Mouse (Mus musculus) neutrophil, adult 5-6 weeks (primary cell): ENCODE measurements around the gene Ndufs7. TPM values are rescaled to one million over a fixed set of nuclear protein-coding genes. Genes with fewer than 3 reads are reported as not detected.

ENCODE experiments used
- ATAC-seq: fragments of 151-379, 151-347 bp; 2 replicates; pipeline ENCODE4 v1.8.0; 2017; ENCODE audit warnings: mild to moderate bottlenecking, moderate TSS enrichment; ENCODE audit not compliant: insufficient number of reproducible peaks, poor library complexity, low FRiP score, severe bottlenecking; ENCODE audit errors: extremely low read depth
- total RNA-seq: library from RNA; stranded (forward); fragments of 200-1000 nt; gene quantifications from 2 replicates; pipeline ENCODE4 v1.2.3, GENCODE M21; 2017

Gene Ndufs7
- total RNA-seq, 1 experiment from 2014 or later, result 69.8 TPM

DNA sequence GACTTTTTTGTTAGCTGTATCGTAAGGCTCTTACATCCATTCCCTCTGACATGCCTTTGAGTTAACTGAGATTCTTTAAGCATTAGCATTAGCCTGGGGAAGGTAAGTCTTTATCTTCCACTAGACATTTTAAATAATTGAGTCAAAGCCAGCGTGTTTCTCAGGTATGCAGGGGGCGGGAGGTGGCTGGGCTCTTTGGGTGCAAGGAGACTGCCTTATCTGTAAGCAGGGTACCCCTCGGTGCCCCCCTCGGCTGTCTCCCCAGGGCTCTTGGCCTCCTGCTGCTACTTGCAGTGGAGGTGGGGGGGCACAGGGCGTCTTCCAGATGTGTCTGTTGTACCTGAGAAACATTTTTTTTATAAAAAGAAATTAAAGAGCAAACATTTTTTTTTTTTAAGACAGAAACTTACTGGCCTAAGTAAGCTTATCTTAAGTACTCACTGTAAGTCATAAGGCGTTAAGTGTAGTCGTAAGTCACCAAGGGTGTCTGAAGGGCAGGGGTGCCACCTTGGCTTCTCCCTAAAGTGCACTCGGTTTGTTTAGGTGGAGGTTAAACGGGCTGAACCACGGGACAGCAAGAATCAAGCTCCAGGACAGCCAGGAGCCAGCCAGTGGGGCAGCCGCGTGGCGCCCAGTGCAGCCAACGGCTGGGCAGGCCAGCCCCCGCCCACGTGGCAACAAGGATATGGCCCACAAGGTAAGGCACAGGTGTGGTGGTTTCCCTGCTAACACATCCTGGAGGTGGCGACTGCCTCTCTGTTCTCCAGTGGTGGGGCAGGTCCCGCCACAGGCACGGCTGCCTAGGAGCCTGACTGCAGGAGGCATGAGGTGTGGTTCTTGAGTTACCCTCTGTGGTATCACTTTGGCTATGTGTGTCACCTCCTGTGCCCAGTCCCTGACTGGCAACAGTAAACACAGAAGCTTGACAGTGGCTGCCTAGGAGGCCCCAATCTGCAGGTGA, 33.8 kb downstream of the Ndufs7 start:
- no peak for ATAC-seq

GRCm38 (mm10) chr10:80285222-80286070, 36.5 kb downstream of the Ndufs7 start:
- no peak for ATAC-seq

- ATAC-seq, result no peak
Measured at GRCm38 (mm10) chr10:80288097-80288496, 39.2 kb downstream of the Ndufs7 start.

- ATAC-seq, result no peak
Measured at GRCm38 (mm10) chr10:80288657-80289056, 39.7 kb downstream of the Ndufs7 start.

GRCm38 (mm10) chr10:80292251-80293146, 43.6 kb downstream of the Ndufs7 start, which contains the start of gene Rps15:
Gene Rps15, plus strand, starts transcription at chr10:80292453.
- ATAC-seq, result peak; percentile 91

- ATAC-seq, result no peak
Measured at GRCm38 (mm10) chr10:80293325-80293724, 44.4 kb downstream of the Ndufs7 start.

DNA sequence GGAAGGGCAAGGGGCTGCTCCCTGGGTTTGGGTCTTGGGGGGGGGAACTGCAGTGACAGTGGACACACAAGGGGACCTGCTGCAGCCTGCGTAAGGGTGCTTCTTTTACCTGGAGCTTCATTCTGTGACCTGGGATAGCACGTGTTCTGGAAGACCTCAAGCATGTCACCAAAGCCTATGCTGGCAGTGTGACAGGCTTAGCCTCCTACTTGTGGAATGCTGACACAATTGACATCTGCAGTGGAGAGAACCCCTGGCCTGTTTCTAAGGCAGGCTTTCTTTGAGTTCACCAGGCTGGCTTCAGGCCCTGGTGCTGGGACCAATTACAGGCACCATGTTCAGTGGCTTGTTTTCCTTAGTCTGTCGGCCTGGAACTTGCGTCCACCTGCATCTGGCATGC, 45.4 kb downstream of the Ndufs7 start:
- ATAC-seq, result no peak

DNA sequence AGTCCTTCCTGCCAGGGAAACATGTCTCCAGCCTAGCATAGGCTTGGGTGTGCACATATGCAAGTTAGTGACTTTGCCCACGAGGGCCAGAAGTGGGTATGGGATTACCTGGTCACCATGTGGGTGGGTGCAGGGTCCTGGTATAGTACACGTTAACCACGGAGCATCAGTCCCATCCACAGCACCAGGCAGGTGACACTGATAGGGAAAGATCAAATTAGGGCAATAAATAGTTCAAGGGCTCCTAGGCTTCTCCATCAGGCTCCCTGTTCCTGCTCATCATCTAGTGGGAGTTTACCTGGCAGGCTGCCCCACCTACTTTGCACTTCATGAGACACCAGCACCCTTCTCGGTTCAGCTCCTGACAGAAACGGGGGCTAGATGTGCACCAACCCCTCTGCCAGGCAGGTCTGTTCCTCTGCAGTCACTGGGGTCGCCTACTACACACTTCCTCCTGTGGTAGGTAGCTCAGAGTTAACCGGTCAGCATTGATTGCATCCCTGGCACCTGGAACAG, 45.9 kb downstream of the Ndufs7 start:
- ATAC-seq, result no peak

- peak; percentile 39; the same call in 1 of the 2 replicates for ATAC-seq
Measured at GRCm38 (mm10) chr10:80295618-80296425, 46.9 kb downstream of the Ndufs7 start, which contains the start of gene Apc2. Gene Apc2, plus strand, starts transcription at chr10:80295977.

- no peak for ATAC-seq
Measured at GRCm38 (mm10) chr10:80296824-80297223, 47.9 kb downstream of the Ndufs7 start.

- no peak for ATAC-seq
Measured at GRCm38 (mm10) chr10:80297526-80298133, 48.7 kb downstream of the Ndufs7 start.

DNA sequence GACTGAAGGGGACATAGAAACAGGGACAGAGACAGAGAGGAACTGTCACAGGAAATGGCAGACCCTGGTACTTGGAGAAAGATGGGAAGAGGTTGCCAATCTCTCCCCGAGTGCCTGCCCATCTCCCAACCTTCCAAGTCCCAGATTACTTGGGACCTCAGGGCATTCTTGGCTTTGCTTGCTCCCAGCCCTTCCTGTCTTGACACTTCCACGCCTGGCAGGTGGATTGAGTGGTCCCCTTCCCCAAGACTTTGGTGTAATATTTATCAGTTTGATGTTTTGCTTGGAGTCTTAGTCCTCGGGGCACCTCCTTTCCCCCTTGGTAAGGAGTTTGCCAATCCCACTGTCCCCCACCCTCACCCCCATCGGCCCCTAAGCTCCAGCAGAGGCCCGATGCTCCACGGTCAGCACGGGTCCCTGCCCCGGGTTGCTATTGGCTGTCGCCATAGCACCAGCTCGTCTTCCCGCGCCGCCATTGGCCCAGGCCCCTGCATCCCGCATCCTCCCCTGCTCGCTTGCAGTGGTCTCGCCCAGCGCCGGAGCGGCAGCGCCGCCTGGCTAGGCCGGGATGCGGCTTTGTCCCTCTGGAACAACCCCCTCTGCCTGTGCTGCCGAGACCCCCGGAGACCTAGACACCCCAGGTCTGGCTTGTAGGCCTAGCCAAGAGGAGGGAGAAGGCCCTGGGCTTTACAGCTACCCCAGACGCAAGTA, 49.8 kb downstream of the Ndufs7 start:
- no peak for ATAC-seq

GRCm38 (mm10) chr10:80299301-80299700, 50.4 kb downstream of the Ndufs7 start:
- no peak for ATAC-seq

DNA sequence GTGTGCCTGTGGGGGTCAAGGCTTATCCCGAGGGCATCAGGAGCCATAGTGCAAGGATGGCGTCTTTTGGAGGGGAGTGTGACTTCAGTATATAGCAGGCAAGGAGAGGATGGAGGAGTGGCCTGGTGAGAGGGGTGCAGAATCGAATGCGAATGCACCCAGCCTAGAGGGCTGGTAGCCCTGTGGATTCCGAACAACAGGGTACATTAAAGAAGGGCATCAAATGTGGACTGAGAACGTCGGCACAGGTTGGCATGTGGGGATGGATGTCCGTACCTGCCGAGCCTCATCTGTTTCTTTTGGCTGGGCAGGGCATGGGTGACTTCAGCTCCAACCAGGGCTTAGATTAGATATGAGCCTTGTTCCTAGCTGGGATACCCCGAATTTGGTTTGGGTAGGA, 50.9 kb downstream of the Ndufs7 start:
- ATAC-seq, result no peak

DNA sequence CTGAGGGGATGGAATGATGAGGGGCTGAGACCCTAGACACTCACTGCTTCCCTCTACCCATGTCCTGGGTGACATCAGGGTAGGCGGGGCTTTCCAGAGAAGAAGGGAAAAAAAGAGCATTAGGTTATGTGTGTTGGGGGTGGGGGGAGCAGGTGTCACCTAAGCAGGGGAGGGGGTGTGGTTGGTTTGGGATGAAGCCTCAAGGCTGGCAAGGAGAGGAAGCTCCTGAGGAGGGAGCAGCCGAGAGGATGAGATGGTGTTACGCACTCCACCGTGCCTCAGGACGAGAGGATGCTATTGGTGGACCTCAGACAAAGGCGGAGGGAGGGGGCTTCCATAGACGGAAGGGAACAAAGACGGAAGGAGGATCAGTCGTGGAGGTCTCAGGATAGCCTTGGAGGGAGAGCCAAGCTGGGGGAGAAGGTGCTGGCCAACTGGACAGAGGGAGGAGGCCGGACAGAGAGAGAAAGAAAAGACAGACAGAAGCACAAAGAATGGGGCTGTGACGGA, 51.8 kb downstream of the Ndufs7 start:
- ATAC-seq, result no peak

- ATAC-seq, result no peak
Measured at GRCm38 (mm10) chr10:80301256-80302081, 52.5 kb downstream of the Ndufs7 start.
